Mouse (Mus musculus) ovary, postnatal 10 days (tissue): Measurements from ENCODE around the gene Pde4d.
"Not testable (repeated sequence)": the region's sequence is repeated elsewhere in the genome, so short reads cannot be mapped to it uniquely, and the experiment has no call there.

Source experiments
- DNase-seq: peaks from one replicate; pipeline ENCODE4 v3.0.0; 2022; ENCODE audit warnings: low spot score

The Pde4d gene

DNA sequence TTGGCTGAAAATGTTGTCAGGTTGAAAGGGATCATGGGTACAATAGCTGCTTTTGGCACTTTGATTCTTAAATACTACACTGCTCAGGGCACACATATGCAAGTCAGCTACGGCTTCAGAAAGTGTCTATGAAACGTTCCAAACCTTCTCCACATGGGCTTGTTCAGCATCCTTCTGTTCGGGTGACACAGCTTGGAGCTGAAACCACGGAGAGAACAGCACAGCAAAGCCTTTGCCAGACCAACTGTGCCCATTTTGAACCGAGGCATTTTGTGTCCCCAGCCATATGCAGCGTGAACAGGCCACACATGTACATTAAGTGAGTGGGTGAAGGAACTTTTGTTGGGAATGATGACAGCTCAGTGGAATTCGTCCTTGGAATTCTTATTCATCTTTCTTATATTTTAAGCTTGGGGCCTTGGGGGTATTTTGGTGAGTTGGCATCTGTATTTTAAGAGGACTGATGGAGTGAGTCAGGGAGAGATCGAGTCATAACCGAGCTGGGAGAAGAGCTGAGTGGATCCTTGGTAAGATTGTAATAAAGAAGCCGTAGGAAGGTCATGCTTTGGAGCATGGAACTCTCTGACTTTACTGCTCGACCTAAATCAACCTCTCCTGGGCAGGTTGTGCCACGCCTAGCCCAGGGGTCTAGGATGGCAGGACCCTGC lies 243.3 kb downstream of the Pde4d start:
- DNase-seq, result no peak

DNA sequence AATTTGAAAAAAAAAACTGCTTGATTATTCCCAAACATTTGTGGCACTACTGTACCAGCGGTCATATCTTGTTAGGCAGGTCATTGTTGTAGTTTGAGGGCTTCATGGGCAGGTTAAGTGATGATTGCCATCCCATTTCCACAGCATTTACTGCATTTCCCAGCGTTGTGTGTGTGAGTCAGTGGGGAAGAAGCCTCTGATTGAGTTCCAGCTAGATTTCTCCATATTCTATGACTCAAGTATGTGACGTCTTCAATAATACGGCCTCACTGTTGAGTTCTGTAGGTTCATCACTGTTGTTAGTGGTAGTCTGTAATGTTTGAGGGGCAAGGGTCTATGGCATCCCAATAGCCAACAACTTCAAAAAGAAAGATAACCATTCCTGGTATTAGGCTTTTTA lies 255.7 kb downstream of the Pde4d start:
- no peak for DNase-seq

DNA sequence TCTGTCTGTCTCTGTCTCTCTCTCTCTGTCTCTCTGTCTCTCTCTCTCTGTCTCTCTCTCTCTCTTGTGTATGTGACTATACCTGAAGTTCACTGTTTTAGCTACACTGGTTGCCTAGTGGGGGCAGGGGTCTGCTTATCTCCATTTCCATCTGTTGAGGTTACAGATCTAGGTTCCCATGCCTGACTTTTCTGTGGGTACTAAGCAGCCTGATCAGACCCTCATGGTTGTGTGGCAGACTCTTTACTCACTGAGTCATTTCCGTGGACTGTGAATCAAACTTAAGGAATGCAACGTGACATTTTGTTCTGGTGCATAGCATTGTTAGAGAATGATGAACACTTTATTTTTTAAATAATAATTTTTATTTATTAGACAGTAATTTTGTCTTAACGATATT lies 264.3 kb downstream of the Pde4d start:
- no peak for DNase-seq

DNA sequence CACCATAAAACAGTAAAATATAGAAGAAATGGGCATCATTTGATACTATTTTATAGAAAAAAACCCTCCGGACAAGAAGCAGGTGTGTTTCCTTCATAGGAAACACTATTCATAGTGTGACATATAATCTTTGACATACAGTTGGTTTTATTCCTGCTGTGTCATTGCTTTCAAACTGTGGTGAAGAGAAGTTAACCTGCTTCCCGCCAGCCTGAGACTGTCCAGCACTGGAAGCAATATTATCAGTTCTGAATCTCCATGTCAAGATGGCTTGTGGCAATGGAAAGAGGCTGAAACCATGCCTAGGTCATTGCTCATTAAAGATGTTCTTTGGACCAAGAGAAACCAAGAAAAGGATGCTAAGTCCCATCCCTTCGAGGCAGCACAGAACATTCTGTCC lies 265.3 kb downstream of the Pde4d start:
- DNase-seq, result no peak

DNA sequence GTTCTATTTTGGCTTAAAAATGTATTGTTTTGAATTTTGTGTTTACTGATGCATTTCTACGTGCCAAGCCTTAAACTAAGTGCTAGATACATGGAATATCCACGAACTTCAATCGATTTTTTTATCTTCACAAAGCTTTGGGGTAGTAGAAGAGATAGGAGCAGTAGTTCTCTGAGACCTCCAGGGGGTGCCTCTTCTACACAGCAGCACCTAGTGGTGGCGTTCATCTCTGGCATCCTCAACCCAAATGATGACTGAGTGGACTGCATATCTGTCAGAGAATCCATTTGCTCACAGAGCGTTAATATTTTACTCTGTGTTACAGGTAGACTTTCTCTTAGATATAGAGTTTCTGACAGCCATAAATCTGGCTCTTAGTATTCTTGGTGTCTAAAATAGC lies 272.5 kb downstream of the Pde4d start:
- DNase-seq, result no peak

GRCm38 (mm10) chr13:108734356-108734755 lies 284.6 kb downstream of the Pde4d start:
- not testable (repeated sequence) for DNase-seq

GRCm38 (mm10) chr13:108751155-108751840 lies 301.6 kb downstream of the Pde4d start:
- DNase-seq, result no peak

GRCm38 (mm10) chr13:108757477-108757876 lies 307.7 kb downstream of the Pde4d start:
- no peak for DNase-seq

- DNase-seq, result no peak
Observed at GRCm38 (mm10) chr13:108758331-108758730, 308.6 kb downstream of the Pde4d start.

DNA sequence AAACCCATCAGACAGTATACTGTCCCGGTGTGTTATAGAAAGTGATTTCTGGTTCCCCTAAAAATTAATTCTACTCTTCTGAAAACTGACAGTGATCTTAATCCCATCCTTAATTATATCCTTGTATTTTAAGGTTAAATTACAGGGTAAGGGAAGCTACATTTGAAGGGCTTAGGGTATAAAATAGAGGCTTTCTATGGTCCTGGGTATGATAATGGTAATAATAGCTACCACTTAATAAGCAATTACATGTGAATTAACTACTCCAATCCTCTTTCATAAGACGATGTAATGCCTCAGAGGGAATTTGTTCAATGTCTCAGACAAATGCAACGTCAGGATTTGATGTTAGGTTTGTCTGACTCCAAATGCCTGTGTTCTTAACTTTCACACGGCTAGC lies 309.4 kb downstream of the Pde4d start:
- DNase-seq, result no peak

DNA sequence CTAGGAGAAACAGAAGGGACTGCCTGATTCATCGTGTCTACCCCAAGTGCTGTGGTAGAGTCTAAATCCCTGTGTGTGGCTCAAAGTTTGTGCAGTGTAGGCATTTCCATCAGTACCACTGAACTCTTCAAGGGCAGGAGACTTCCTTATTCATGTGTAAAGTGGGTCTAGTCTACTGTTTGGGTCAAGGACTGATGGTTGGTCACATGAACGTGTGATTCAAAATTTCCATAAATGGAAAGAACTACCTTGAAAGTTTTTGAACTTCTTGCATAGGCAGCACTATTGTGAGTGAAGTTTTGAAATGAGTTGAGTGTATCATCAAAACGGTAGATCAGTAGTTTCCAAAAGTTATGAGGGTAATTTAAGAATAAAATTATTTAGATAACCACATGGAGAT lies 313.5 kb downstream of the Pde4d start:
- no peak for DNase-seq

DNA sequence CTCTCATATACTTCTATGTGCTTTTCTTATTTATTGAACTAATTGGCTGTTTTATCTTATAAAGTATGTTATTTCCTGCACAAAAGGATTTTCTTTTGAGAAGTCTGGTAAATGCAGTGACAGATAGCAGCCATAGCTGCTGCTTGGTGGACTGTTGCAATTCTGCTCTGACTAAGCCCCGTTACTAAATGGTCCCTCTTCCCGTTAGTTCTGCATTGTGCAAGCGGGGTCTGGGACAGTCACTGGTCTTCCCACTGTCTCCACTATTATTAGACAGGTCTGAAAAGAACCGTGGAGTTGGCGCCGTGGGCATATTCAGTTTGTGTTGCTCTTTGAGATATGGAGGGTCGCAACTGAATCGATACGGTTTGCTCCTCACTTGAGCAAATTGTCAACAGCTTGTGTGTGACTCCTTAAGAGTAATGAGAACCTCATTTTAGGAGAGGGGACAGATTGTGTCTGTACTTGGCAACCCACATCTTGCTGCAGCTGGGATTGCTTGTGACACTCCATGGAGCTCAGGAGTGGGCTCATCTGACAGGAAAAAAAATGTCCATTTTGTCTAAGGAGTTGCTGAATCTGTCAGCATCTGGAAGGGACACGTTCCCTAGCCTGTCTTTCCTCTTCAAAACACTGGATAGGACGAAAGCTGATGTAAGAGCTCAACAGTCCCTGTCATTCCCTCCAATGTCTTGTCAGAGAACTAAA lies 316.4 kb downstream of the Pde4d start:
- no peak for DNase-seq

- DNase-seq, result no peak
Observed at GRCm38 (mm10) chr13:108769465-108770056, 319.8 kb downstream of the Pde4d start.

DNA sequence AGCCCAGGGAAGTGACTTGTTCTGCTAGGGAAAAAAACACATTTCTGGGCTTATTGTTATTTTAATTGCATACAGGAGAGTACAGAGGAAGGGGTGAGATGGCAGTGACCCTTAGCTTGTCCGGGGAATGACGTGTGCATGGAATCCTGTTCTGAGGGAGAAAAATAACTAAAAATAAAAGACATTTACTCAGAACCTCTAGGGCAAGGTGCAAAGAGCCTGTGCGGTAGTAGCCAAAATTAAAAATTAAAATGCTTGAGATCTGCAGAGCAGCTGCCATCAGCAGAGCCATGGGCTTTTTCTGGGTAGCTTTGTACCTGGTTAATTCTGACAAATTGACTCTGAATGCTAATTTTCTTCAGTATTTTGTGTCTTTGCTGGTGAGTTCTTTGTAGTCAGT lies 322.6 kb downstream of the Pde4d start:
- DNase-seq, result no peak

- no peak for DNase-seq
Observed at GRCm38 (mm10) chr13:108774981-108775380, 325.2 kb downstream of the Pde4d start.

DNA sequence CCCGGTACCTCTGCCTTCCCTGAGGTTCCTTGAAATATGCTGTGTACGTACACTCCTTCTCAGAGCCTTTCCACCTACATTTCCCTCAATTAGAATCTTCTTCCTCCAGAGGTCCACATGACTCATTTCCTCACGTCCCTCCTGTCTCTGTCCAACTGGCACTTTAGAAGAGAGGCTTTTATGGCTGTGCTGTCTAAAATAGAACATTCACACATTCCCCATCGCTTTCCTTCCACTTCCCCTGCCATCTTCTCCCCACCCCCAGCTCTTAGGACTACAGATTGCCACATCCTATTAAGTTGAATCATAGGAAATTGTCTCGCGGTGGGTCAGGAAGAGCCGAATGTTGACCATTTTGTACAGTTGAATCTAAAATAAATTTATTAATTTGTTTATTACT lies 326.1 kb downstream of the Pde4d start:
- DNase-seq, result no peak

- not testable (repeated sequence) for DNase-seq
Observed at GRCm38 (mm10) chr13:108797620-108798019, 347.9 kb downstream of the Pde4d start.

GRCm38 (mm10) chr13:108809191-108809590 lies 359.4 kb downstream of the Pde4d start:
- no peak for DNase-seq

DNA sequence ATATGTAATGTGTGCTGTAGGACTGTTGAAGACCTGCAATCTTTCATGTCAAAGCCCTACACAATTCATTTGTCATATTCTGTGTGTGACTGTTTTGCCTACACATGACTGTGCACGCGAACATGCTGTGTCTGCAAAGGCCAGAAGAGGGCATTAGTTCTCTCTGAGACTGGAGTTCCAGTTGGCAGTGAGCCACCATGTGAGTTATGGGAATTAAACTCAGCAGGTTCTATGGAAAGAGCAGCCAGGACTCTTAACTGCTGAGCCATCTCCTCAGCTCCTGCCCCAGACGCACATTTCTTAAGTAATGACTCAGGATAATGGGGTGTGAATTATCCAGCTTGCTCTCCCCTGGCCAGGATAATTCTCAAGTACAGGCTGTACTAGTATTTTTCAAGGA lies 363.2 kb downstream of the Pde4d start:
- peak; percentile 9 for DNase-seq

DNA sequence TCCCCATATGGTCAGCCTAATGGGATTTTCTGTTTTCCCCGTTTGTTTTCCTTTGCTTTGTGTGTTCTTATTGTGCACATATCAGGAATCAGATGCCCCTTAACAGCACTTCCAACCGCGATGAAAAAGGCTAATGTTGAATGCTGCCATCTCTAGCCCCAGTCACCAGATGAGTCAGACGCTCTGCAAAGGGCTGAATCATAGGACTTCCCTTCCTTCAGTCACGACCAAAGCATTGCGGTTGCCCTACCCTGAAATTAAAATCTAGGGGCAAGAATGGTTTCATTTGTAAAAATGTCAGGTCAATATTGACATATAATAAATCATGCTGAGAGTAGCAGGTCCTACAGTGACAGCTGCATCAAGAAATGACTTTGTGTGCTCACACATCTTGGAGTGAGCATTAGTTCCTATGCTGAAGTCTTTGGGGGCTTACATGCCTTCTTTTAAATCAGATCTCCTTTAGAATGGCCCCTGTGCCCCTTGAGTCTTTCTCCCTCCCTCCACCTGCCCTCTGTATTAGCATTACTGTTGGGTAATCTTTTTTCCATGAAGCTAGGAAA lies 370.2 kb downstream of the Pde4d start:
- DNase-seq, result no peak

- DNase-seq, result no peak
Observed at GRCm38 (mm10) chr13:108820487-108820886, 370.7 kb downstream of the Pde4d start.

GRCm38 (mm10) chr13:108821270-108821669 lies 371.5 kb downstream of the Pde4d start:
- DNase-seq, result no peak
